Mouse (Mus musculus) G1E-ER4 (cell line): ENCODE results near the gene Rpl36a. TPM values are rescaled to one million over a fixed set of nuclear protein-coding genes. Genes with fewer than 3 reads are reported as not detected.

Experiments used
- GATA1 ChIP-seq: IDR thresholded peaks from one replicate; pipeline ENCODE4 v1.8.0; 2012; ENCODE audit warnings: low read length, inconsistent platforms
- polyA plus RNA-seq: library from polyadenylated mRNA; stranded (reverse); fragments of >175 nt; gene quantifications from 2 replicates; pipeline ENCODE4 v1.2.3, GENCODE M21; 2012

Gene Rpl36a
- polyA plus RNA-seq, result 46.4 and 69.5 TPM in 2 replicates

- no peak for TF ChIP-seq GATA1
Measured at GRCm38 (mm10) chrX:134585103-134586002, at the start of gene Rpl36a. Rpl36a (plus strand) TSS chrX:134585654.

GRCm38 (mm10) chrX:134540414-134541135 is 44.9 kb upstream of the Rpl36a start:
- TF ChIP-seq GATA1, result no peak

- TF ChIP-seq GATA1, result no peak
Measured at GRCm38 (mm10) chrX:134541145-134541954, 44.1 kb upstream of the Rpl36a start, which contains the start of gene Timm8a1. Timm8a1 (minus strand) TSS chrX:134541865.

- TF ChIP-seq GATA1, result no peak
Measured at GRCm38 (mm10) chrX:134541955-134542308, 43.5 kb upstream of the Rpl36a start.

- no peak for TF ChIP-seq GATA1
Measured at GRCm38 (mm10) chrX:134547330-134547729, 38.1 kb upstream of the Rpl36a start.

- TF ChIP-seq GATA1, result no peak
Measured at GRCm38 (mm10) chrX:134550903-134551302, 34.6 kb upstream of the Rpl36a start.

GRCm38 (mm10) chrX:134553326-134553725 is 32.1 kb upstream of the Rpl36a start:
- no peak for TF ChIP-seq GATA1

- TF ChIP-seq GATA1, result no peak
Measured at GRCm38 (mm10) chrX:134554425-134554824, 31.0 kb upstream of the Rpl36a start.

GRCm38 (mm10) chrX:134564326-134564725 is 21.1 kb upstream of the Rpl36a start:
- no peak for TF ChIP-seq GATA1

- no peak for TF ChIP-seq GATA1
Measured at GRCm38 (mm10) chrX:134566536-134567222, 18.8 kb upstream of the Rpl36a start.

- TF ChIP-seq GATA1, result no peak
Measured at GRCm38 (mm10) chrX:134577896-134578295, 7.6 kb upstream of the Rpl36a start.

GRCm38 (mm10) chrX:134580528-134581305 is 4.7 kb upstream of the Rpl36a start:
- no peak for TF ChIP-seq GATA1

GRCm38 (mm10) chrX:134582270-134582669 is 3.2 kb upstream of the Rpl36a start:
- no peak for TF ChIP-seq GATA1
